Mouse (Mus musculus) C3H10T1/2 (cell line): ENCODE results near the gene Nr2f2. TPM values are rescaled to one million over a fixed set of nuclear protein-coding genes. Genes with fewer than 3 reads are reported as not detected.

ENCODE experiments used
- polyA plus RNA-seq, 2 experiments: library from polyadenylated mRNA; unstranded; fragments of >200 nt; fragmentation: generic; extraction: Trizol; gene quantifications; one replicate each; pipeline ENCODE4 v1.2.1; 2012; ENCODE audit warnings: missing spikeins in 2 of 2

The Nr2f2 gene
- polyA plus RNA-seq: 10 to 100 TPM in 1 of 2 experiments, 1 to 10 TPM in 1; 6.0 to 26.9 TPM

GRCm38 (mm10) chr7:70365941-70366807 is at the start of gene Nr2f2:
Gene Nr2f2 (minus strand): TSS chr7:70366735.

